Mouse (Mus musculus): ENCODE measurements at regions not wholly inside any gene's neighbourhood (a gene's known extent, or its start where the extent isn't known, plus 50 kb on each side); places are given as distances from the start of the nearest gene placed in this dataset.
A peak's percentile ranks its signal among the peaks of the same experiment; 100 is the strongest.

GRCm38 (mm10) chrX:140183003-140183402 is 120.3 kb downstream of the Pih1h3b start:
- TF ChIP-seq CTCF (conservative IDR thresholded peaks at IDR 0.05; ENCODE audit: low read length) (peak; percentile 55), POU5F1 (IDR thresholded peaks at IDR 0.05; ENCODE audit: borderline replicate concordance, low read length) (no peak)
